Mouse (Mus musculus) heart, embryonic 11.5 days (tissue): Measurements from ENCODE around the gene Mest. TPM values are rescaled to one million over a fixed set of nuclear protein-coding genes. Genes with fewer than 3 reads are reported as not detected.

ENCODE experiments used
- ATAC-seq: fragments of 200-750 bp; cut with Nextera tagmentation; replicated peaks from 2 replicates; pipeline ENCODE4 v1.8.0; 2017; ENCODE audit warnings: moderate library complexity; ENCODE audit not compliant: insufficient number of reproducible peaks, low FRiP score, low TSS enrichment
- H3K27ac ChIP-seq: fragments of 300-500 bp; sonication (generic); 2 replicates; pipeline ENCODE4 v1.5.1; 2014; ENCODE audit warnings: mild to moderate bottlenecking, low read depth, low read length
- H3K27me3 ChIP-seq: fragments of 300-500 bp; sonication (generic); 2 replicates; pipeline ENCODE4 v1.6.1; 2014; ENCODE audit warnings: mild to moderate bottlenecking, low read length, mixed read lengths; ENCODE audit not compliant: control insufficient read depth, insufficient read depth
- H3K36me3 ChIP-seq: fragments of 300-500 bp; sonication (generic); 2 replicates; pipeline ENCODE4 v1.6.1; 2014; ENCODE audit warnings: mild to moderate bottlenecking, low read length, moderate library complexity, mixed read lengths; ENCODE audit not compliant: control insufficient read depth, insufficient read depth
- H3K4me1 ChIP-seq: fragments of 300-500 bp; sonication (generic); 2 replicates; pipeline ENCODE4 v1.6.1; 2014; ENCODE audit warnings: low read length; ENCODE audit not compliant: control insufficient read depth, insufficient read depth
- H3K4me2 ChIP-seq: fragments of 300-500 bp; sonication (generic); 2 replicates; pipeline ENCODE4 v1.6.1; 2014; ENCODE audit warnings: mild to moderate bottlenecking, moderate library complexity
- H3K4me3 ChIP-seq: fragments of 300-500 bp; sonication (generic); 2 replicates; pipeline ENCODE4 v1.5.1; 2014; ENCODE audit warnings: low read depth, low read length
- H3K9ac ChIP-seq: fragments of 300-500 bp; sonication (generic); 2 replicates; pipeline ENCODE4 v1.6.1; 2014; ENCODE audit warnings: mild to moderate bottlenecking, low read depth, low read length, moderate library complexity
- H3K9me3 ChIP-seq: fragments of 300-500 bp; sonication (generic); replicated peaks from 2 replicates; pipeline ENCODE4 v1.6.1; 2016; ENCODE audit warnings: low read length; ENCODE audit not compliant: control insufficient read depth
- WGBS: fragments of 180-500 bp; shearing (Covaris S2); extraction: QIAGEN DNeasy Blood & Tissue Kit; methylation state at CpG from one replicate; pipeline ENCODE4 v1.1.7; 2014; ENCODE audit not compliant: insufficient replicate concordance; 5-methylcytosine and 5-hydroxymethylcytosine counted together
- microRNA counts: library from miRNA; unstranded; fragments of <30 nt; microRNA quantifications from one replicate; lab custom pipeline; 2015
- microRNA-seq: library from miRNA; unstranded; fragments of <30 nt; microRNA quantifications from one replicate; pipeline ENCODE4, GENCODE M21; 2016; ENCODE audit warnings: borderline number of aligned reads
- polyA plus RNA-seq: library from polyadenylated mRNA; unstranded; fragments of >200 nt; fragmentation: Nextera tagmentation; extraction: Ambion mirVana; gene quantifications from 2 replicates; pipeline ENCODE4 v1.2.1, GENCODE M21; 2014

Mest gene
- polyA plus RNA-seq, 1 experiment from 2014 or later = 4,075 TPM

DNA sequence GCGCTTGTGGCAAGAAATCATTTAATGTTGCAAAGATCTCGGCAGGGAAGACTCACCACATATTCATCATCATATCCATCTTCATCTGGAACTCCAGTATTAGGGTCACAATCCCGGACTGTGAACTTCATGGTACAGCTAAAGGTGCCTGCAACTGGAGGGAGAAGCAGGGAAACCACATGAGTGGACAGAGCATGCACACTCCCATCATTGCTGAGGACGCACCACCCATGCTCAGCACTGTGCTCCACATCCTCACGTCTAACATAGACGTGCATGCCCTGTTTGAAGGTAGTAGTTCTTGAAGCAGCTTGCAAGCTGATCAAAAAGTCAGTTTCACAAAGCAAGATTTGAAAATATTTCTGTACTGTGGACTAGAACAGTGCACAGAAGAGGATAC is 27.1 kb downstream of the Mest start:
- Histone ChIP-seq H3K4me2 (no peak overlapping the region), H3K27ac (no peak overlapping the region), H3K9me3 (no peaks in the 10 kb centered on the region), H3K36me3 (peaks cover 13% of the 10 kb centered on the region), H3K27me3 (no peaks in the 10 kb centered on the region), H3K4me3 (no peak overlapping the region), H3K9ac (no peak overlapping the region), H3K4me1 (no peaks in the 10 kb centered on the region)
- peak; percentile 64; the same call in 1 of the 2 replicates for ATAC-seq
- WGBS = 72% methylated on average over 6 of the region's 6 CpGs

DNA sequence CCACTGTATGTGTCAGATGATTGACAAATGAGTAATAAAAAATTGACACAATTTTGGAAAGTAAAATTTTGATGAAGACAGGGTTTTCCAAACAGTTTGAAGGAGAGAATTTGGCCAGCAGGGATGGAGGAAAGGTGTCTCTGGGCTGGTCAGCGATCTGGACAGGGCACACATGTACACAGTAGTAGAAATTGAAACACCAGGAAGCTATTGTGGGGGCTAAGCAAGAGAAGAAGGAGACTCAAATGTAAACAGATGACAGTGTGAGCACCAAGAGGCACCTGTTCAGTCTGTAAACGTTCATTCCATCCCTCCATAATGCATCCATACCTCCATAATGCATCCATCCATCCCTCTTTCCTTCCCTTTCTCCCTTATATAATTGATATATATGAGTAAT is 27.9 kb downstream of the Mest start:
- Histone ChIP-seq H3K27me3 (no peaks in the 10 kb centered on the region), H3K4me1 (no peaks in the 10 kb centered on the region), H3K36me3 (peaks cover 10% of the 10 kb centered on the region), H3K4me2 (no peak overlapping the region), H3K9me3 (no peaks in the 10 kb centered on the region), H3K9ac (no peak overlapping the region), H3K4me3 (no peak overlapping the region), H3K27ac (no peak overlapping the region)
- no peak for ATAC-seq
- 64% methylated on average over 2 of the region's 2 CpGs for WGBS

MicroRNA genes within 50 kb of the gene (microRNA counts, 519-probe panel; counts per million panel counts)
- 6,766 counts per million, percentile 88 among the panel's probes with 10 or more counts for microRNA mmu-miR-335-3p (lab: Ali Mortazavi, UCI)
- 7,872 counts per million, percentile 97 among the panel's probes with 10 or more counts for microRNA mmu-miR-335-5p (lab: Ali Mortazavi, UCI)

Small RNAs within 50 kb of the gene (microRNA-seq; reads per million reads assigned to microRNA genes)
- 144,627 reads per million, percentile 100 among the genes with 10 or more reads in this experiment for gene Mir335

Other genes with a start within 250 kb of the Mest start
- 29.3 and 30.9 TPM in 2 replicates for gene Tmem209, start 213.8 kb upstream of the Mest start, polyA plus RNA-seq
- gene Ssmem1, start 213.7 kb upstream of the Mest start, polyA plus RNA-seq = 0.62 TPM in 1 of 2 replicates, not detected in the other
- 8.3 and 11.7 TPM in 2 replicates for gene Cpa2, start 182.0 kb upstream of the Mest start, polyA plus RNA-seq
- gene Cpa4, start 155.2 kb upstream of the Mest start, polyA plus RNA-seq = 2.4 TPM in 2 replicates
- 1.4 and 2.7 TPM in 2 replicates for gene Cpa5, start 112.5 kb upstream of the Mest start, polyA plus RNA-seq
- gene Cpa1, start 84.3 kb upstream of the Mest start, polyA plus RNA-seq = 2.4 and 2.5 TPM in 2 replicates
- gene Cep41, start 29.8 kb upstream of the Mest start, polyA plus RNA-seq = 10.9 and 11.0 TPM in 2 replicates
- 34.1 and 34.5 TPM in 2 replicates for gene Copg2, start 173.2 kb downstream of the Mest start, polyA plus RNA-seq
- gene Tsga13, start 192.0 kb downstream of the Mest start, polyA plus RNA-seq = 0.23 TPM in 1 of 2 replicates, not detected in the other
- 2.2 and 2.3 TPM in 2 replicates for gene Klf14, start 235.5 kb downstream of the Mest start, polyA plus RNA-seq